Mouse (Mus musculus) hindbrain, embryonic 13.5 days (tissue): ENCODE data around the gene Cdk5. TPM values are rescaled to one million over a fixed set of nuclear protein-coding genes. Genes with fewer than 3 reads are reported as not detected.

Experiments
- ATAC-seq: fragments of 200-750 bp; cut with Nextera tagmentation; 2 replicates; pipeline ENCODE4 v1.8.0; 2017; ENCODE audit warnings: moderate TSS enrichment; ENCODE audit not compliant: low FRiP score
- H3K27ac ChIP-seq: fragments of 300-500 bp; sonication (generic); 2 replicates; pipeline ENCODE4 v1.5.1; 2015; ENCODE audit warnings: inconsistent platforms, mild to moderate bottlenecking, moderate library complexity
- H3K27me3 ChIP-seq: fragments of 300-500 bp; sonication (generic); 2 replicates; pipeline ENCODE4 v1.6.1; 2015; ENCODE audit warnings: mild to moderate bottlenecking, inconsistent platforms
- H3K36me3 ChIP-seq: fragments of 300-500 bp; sonication (generic); 2 replicates; pipeline ENCODE4 v1.6.1; 2015; ENCODE audit warnings: mild to moderate bottlenecking, inconsistent platforms
- H3K4me1 ChIP-seq: fragments of 300-500 bp; sonication (generic); replicated peaks from 2 replicates; pipeline ENCODE4 v1.6.1; 2015; ENCODE audit warnings: inconsistent platforms
- H3K4me2 ChIP-seq: fragments of 300-500 bp; sonication (generic); 2 replicates; pipeline ENCODE4 v1.6.1; 2015; ENCODE audit warnings: inconsistent platforms, mild to moderate bottlenecking, moderate library complexity
- H3K4me3 ChIP-seq: fragments of 300-500 bp; sonication (generic); 2 replicates; pipeline ENCODE4 v1.5.1; 2015; ENCODE audit warnings: mild to moderate bottlenecking, inconsistent platforms
- H3K9ac ChIP-seq: fragments of 300-500 bp; sonication (generic); 2 replicates; pipeline ENCODE4 v1.6.1; 2015; ENCODE audit warnings: mild to moderate bottlenecking, inconsistent platforms
- H3K9me3 ChIP-seq: fragments of 300-500 bp; sonication (generic); 2 replicates; pipeline ENCODE4 v1.6.1; 2016; ENCODE audit warnings: inconsistent platforms
- WGBS: fragments of 180-500 bp; shearing (Covaris S2); methylation state at CpG from one replicate; pipeline ENCODE4 v1.1.7; 2015; 5-methylcytosine and 5-hydroxymethylcytosine counted together
- polyA plus RNA-seq: library from polyadenylated mRNA; unstranded; fragments of >200 nt; fragmentation: Nextera tagmentation; extraction: Ambion mirVana; gene quantifications from 2 replicates; pipeline ENCODE4 v1.2.1, GENCODE M21; 2015

Gene Cdk5
- polyA plus RNA-seq, 1 experiment from 2014 or later, result 104 TPM

GRCm38 (mm10) chr5:24447624-24448298, 24.4 kb upstream of the Cdk5 start, which contains the start of gene Tmub1:
Gene Tmub1, minus strand, starts transcription at chr5:24447854.
- Histone ChIP-seq H3K4me3 (peak within 1 kb of the TSS; percentile 73), H3K27me3 (no peaks in the 10 kb centered on the region; the same call in 1 of the 2 replicates), H3K9ac (peak within 1 kb of the TSS; percentile 83), H3K4me2 (peak within 1 kb of the TSS; percentile 90), H3K27ac (peak within 1 kb of the TSS; percentile 78), H3K36me3 (peaks cover 13% of the 10 kb centered on the region), H3K4me1 (peaks cover 46% of the 10 kb centered on the region), H3K9me3 (no peaks in the 10 kb centered on the region)
- ATAC-seq, result peak; percentile 38
- 2% methylated on average over 34 of the region's 34 CpGs for WGBS

DNA sequence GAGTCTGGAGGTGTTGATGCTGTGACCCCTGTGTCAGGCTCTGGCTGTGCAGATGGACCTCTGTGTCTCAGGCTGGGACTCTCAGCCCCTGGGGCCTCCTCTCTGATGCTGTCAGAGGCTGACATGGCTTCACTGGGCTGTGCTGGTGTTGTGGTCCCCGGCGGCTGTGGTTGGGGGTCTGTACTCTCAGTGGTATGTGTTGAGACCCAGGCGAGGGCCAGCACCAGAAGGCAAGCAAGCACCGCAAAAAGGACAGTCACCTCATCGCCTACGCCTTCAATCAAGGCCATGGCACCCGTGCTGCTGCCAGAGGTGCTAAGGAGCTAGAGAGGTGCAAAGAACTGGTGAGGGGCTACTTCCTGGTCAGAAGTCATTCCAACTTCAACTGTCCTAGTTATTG, 23.3 kb upstream of the Cdk5 start:
- Histone ChIP-seq H3K27me3 (no peaks in the 10 kb centered on the region; the same call in 1 of the 2 replicates), H3K4me1 (peaks cover 46% of the 10 kb centered on the region), H3K9me3 (no peaks in the 10 kb centered on the region), H3K9ac (peak overlapping the region; percentile 83; the same call in 1 of the 2 replicates), H3K4me3 (peak overlapping the region; percentile 73; the same call in 1 of the 2 replicates), H3K4me2 (peak overlapping the region; percentile 90), H3K27ac (no peak overlapping the region), H3K36me3 (peaks cover 23% of the 10 kb centered on the region)
- 91% methylated on average over 7 of the region's 7 CpGs for WGBS
- no peak for ATAC-seq

DNA sequence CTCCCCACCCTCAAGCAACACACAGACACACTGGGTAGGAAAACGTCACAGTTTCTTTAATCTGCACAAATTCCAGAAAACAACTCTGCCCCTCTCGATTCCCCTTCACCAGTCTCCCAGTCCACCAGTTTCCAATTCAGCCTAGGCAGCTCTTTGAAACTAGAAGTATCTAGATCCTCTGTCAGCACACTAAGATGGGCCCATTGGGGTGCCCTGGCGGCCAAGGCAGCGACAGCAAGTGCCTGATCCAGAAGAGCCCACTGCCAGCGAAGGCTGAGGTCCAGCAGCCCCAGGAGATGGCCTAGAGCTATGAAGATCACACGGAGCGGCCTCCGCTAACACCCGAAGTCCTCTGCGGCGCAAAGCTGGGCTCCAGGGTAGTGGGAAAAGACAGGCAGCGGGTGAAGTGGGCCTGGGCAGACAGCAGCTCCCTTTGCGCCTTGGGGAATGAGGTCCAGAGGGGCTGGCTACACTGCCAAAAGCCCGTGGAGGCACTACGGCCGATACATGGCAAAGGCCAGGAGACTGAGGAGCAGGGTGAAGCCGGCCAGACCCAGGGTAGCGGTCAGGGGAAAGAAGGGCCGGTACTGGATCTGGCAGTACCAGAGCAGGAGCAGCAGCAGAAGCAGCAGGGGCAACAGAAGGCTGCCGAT, 22.2 kb upstream of the Cdk5 start:
- ATAC-seq, result no peak; the same call in 1 of the 2 replicates
- WGBS, result 61% methylated on average over 20 of the region's 20 CpGs

DNA sequence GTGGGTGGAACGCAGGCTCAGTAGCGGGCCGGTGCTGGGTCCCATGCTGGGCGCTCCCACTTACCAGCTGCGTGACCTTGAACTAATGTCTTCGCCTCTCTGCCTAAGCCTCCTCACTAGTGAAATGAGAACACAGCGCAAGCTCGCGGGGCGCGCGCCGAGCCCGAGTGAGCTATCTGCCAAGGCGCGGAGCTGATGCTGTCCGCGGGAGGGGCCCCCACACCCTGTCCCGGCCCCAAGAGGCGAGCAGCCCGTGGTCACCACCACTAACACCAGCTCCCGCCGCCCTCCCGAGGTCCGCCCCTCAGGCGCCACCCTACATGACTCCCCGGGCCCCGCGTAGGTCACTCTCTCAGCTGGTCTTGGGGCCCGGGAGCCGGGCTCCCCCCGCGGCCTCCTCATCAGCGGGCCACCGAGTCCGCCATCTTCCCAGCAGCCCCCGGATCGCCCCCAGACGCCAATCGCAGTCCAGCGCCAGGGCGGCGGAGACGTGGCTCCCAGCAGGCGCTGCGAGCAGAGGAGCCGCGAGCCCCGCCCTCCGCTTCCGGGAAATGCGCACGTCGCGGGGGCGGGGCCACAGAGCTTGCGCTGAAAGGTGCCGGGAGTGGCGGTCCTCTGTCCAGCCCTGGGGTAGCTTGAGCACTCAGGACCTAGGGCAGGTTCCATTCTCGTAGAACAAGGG, 21.6 kb upstream of the Cdk5 start, which contains the start of gene Fastk:
TSS of gene Fastk (minus strand) at position 542 of the 682 bp plus-strand sequence.
- Histone ChIP-seq H3K27me3 (no peaks in the 10 kb centered on the region; the same call in 1 of the 2 replicates), H3K4me1 (peaks cover 41% of the 10 kb centered on the region), H3K4me2 (peak within 1 kb of the TSS; percentile 95), H3K27ac (peak within 1 kb of the TSS; percentile 94), H3K4me3 (peak within 1 kb of the TSS; percentile 93), H3K9ac (peak within 1 kb of the TSS; percentile 97), H3K9me3 (no peaks in the 10 kb centered on the region), H3K36me3 (peaks cover 40% of the 10 kb centered on the region)
- 0% methylated on average over 55 of the region's 60 CpGs for whole genome bisulfite sequencing
- peak; percentile 83 for ATAC-seq

More for the DNA sequence above, 22.2 kb upstream of the Cdk5 start:
- Histone ChIP-seq H3K27me3 (no peaks in the 10 kb centered on the region; the same call in 1 of the 2 replicates), H3K9me3 (no peaks in the 10 kb centered on the region), H3K9ac (peak overlapping the region; percentile 97), H3K36me3 (peaks cover 34% of the 10 kb centered on the region), H3K4me2 (peak overlapping the region; percentile 95), H3K4me1 (peaks cover 41% of the 10 kb centered on the region), H3K4me3 (peak overlapping the region; percentile 93), H3K27ac (peak overlapping the region; percentile 94)

- Histone ChIP-seq H3K4me2 (peak overlapping the region; percentile 95), H3K9me3 (no peaks in the 10 kb centered on the region)
- 88% methylated on average over 12 of the region's 12 CpGs for WGBS
These were observed 20.6 kb upstream of the Cdk5 start for GRCm38 (mm10) chr5:24443927-24444326.

GRCm38 (mm10) chr5:24443204-24443603, 19.9 kb upstream of the Cdk5 start:
- Histone ChIP-seq H3K4me2 (no peak overlapping the region), H3K27ac (no peak overlapping the region), H3K4me3 (no peak overlapping the region), H3K4me1 (peaks cover 40% of the 10 kb centered on the region), H3K27me3 (no peaks in the 10 kb centered on the region), H3K9me3 (no peaks in the 10 kb centered on the region), H3K36me3 (peaks cover 55% of the 10 kb centered on the region), H3K9ac (no peak overlapping the region)
- 93% methylated on average over 7 of the region's 7 CpGs for WGBS
- no peak for ATAC-seq

More at GRCm38 (mm10) chr5:24443927-24444326, 20.6 kb upstream of the Cdk5 start:
- H3K4me3 ChIP-seq, result peak overlapping the region; percentile 93
- no peak overlapping the region for H3K27ac ChIP-seq
- peaks cover 50% of the 10 kb centered on the region for H3K36me3 ChIP-seq
- peak overlapping the region; percentile 97 for H3K9ac ChIP-seq
- no peaks in the 10 kb centered on the region for H3K27me3 ChIP-seq
- H3K4me1 ChIP-seq, result peaks cover 41% of the 10 kb centered on the region
- ATAC-seq, result no peak

GRCm38 (mm10) chr5:24442029-24442428, 18.7 kb upstream of the Cdk5 start:
- 88% methylated on average over 9 of the region's 9 CpGs for WGBS
- Histone ChIP-seq H3K4me3 (no peak overlapping the region), H3K27ac (no peak overlapping the region), H3K27me3 (no peaks in the 10 kb centered on the region), H3K36me3 (peaks cover 55% of the 10 kb centered on the region), H3K4me1 (peaks cover 31% of the 10 kb centered on the region), H3K9ac (no peak overlapping the region), H3K4me2 (no peak overlapping the region), H3K9me3 (no peaks in the 10 kb centered on the region)
- no peak for ATAC-seq

- Histone ChIP-seq H3K36me3 (peaks cover 57% of the 10 kb centered on the region), H3K9ac (no peak overlapping the region)
- 95% methylated on average over 8 of the region's 8 CpGs for WGBS
These were observed 17.9 kb upstream of the Cdk5 start for GRCm38 (mm10) chr5:24441187-24441586.

DNA sequence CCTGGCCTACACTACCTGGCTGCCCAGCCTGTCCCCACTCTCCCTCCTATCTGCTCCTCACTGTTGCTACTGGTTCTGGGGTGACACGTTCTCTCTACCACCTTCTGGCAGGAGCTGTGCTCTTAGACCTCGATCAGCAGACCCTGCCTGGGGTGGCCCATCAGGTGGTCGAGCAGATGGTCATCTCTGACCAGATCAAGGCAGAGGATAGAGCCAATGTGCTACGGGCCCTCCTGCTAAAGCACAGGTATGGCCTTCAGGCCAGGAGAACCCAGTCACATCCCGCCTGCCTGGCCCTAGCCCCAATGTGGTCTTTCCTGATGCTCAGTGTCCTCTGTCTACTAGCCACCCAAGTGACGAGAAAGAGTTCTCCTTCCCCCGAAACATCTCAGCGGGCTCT, 10.7 kb upstream of the Cdk5 start:
- H3K27ac ChIP-seq, result no peak overlapping the region
- H3K9me3 ChIP-seq, result no peaks in the 10 kb centered on the region
- no peak overlapping the region for H3K4me2 ChIP-seq
- H3K36me3 ChIP-seq, result peaks cover 73% of the 10 kb centered on the region
- no peaks in the 10 kb centered on the region for H3K27me3 ChIP-seq
- no peak for ATAC-seq
- no peaks in the 10 kb centered on the region for H3K4me1 ChIP-seq
- WGBS, result 89% methylated on average over 8 of the region's 8 CpGs
- H3K4me3 ChIP-seq, result no peak overlapping the region
- H3K9ac ChIP-seq, result no peak overlapping the region

More at GRCm38 (mm10) chr5:24441187-24441586, 17.9 kb upstream of the Cdk5 start:
- no peak for ATAC-seq
- Histone ChIP-seq H3K27me3 (no peaks in the 10 kb centered on the region), H3K4me1 (peaks cover 22% of the 10 kb centered on the region), H3K9me3 (no peaks in the 10 kb centered on the region), H3K4me2 (no peak overlapping the region), H3K27ac (no peak overlapping the region), H3K4me3 (no peak overlapping the region)

- peak overlapping the region; percentile 13; the same call in 1 of the 2 replicates for H3K9ac ChIP-seq
These were observed 5.3 kb upstream of the Cdk5 start for GRCm38 (mm10) chr5:24428596-24428995.

DNA sequence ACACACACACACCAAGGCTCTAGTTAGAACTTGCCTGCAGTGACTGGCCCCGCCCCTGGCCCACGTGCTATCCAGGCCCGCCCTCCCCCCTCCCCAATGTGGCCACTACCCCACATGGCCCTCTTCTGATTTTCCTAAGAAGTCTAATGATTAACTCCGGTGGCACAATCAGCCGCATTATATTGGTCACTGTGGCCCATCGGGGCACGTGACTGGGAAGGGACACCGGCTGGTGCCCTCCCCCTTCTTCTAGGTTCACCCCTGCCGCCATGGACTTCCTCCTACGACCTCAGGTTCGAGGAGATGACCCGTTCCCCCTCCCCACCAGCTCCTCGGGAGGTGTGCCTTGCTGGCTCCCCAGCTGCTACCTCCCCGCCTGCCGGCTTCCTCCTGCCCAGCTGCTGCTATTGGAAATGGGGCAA, 4.7 kb upstream of the Cdk5 start:
- 3% methylated on average over 15 of the region's 15 CpGs for WGBS
- Histone ChIP-seq H3K27me3 (peaks cover 22% of the 10 kb centered on the region), H3K4me3 (no peak overlapping the region), H3K4me1 (peaks cover 46% of the 10 kb centered on the region), H3K9me3 (no peaks in the 10 kb centered on the region), H3K36me3 (peaks cover 33% of the 10 kb centered on the region), H3K27ac (peak overlapping the region; percentile 12; the same call in 1 of the 2 replicates), H3K9ac (no peak overlapping the region; the same call in 1 of the 2 replicates), H3K4me2 (peak overlapping the region; percentile 37)
- no peak for ATAC-seq

More at GRCm38 (mm10) chr5:24428596-24428995, 5.3 kb upstream of the Cdk5 start:
- Histone ChIP-seq H3K4me3 (no peak overlapping the region), H3K27me3 (peaks cover 22% of the 10 kb centered on the region), H3K9me3 (no peaks in the 10 kb centered on the region), H3K27ac (peak overlapping the region; percentile 12; the same call in 1 of the 2 replicates), H3K36me3 (peaks cover 39% of the 10 kb centered on the region), H3K4me2 (peak overlapping the region; percentile 37; the same call in 1 of the 2 replicates), H3K4me1 (peaks cover 45% of the 10 kb centered on the region)
- 15% methylated on average over 9 of the region's 9 CpGs for WGBS
- ATAC-seq, result no peak

GRCm38 (mm10) chr5:24427285-24427633, 3.9 kb upstream of the Cdk5 start:
- Histone ChIP-seq H3K27ac (peak overlapping the region; percentile 10), H3K27me3 (peaks cover 22% of the 10 kb centered on the region), H3K4me3 (peak overlapping the region; percentile 3; the same call in 1 of the 2 replicates), H3K4me1 (peaks cover 53% of the 10 kb centered on the region), H3K4me2 (peak overlapping the region; percentile 83), H3K9me3 (no peaks in the 10 kb centered on the region), H3K9ac (peak overlapping the region; percentile 46), H3K36me3 (peaks cover 26% of the 10 kb centered on the region)
- no peak for ATAC-seq
- WGBS, result 15% methylated on average over 12 of the region's 12 CpGs
